Mouse (Mus musculus) brain, embryonic 14.5 days (tissue): ENCODE measurements around the gene Tmub1. TPM values are rescaled to one million over a fixed set of nuclear protein-coding genes. Genes with fewer than 3 reads are reported as not detected.
"Not testable (repeated sequence)": the region's sequence is repeated elsewhere in the genome, so short reads cannot be mapped to it uniquely, and the experiment has no call there.

ENCODE experiments used
- DNase-seq: peaks from one replicate; pipeline ENCODE4 v3.0.0-alpha.2; 2011; ENCODE audit warnings: low read depth
- CTCF ChIP-seq: fragments of 200-500 bp; IDR thresholded peaks from 2 replicates; pipeline ENCODE4 v1.5.1; 2012; ENCODE audit warnings: inconsistent platforms, mild to moderate bottlenecking, moderate library complexity, borderline replicate concordance; ENCODE audit not compliant: insufficient read depth, insufficient read length; ENCODE audit errors: extremely low read depth
- POLR2A ChIP-seq: fragments of 200-500 bp; IDR thresholded peaks from 2 replicates; pipeline ENCODE4 v1.6.1; 2012; ENCODE audit warnings: mild to moderate bottlenecking, inconsistent platforms, borderline replicate concordance; ENCODE audit not compliant: poor library complexity, insufficient read depth, insufficient read length, severe bottlenecking; ENCODE audit errors: extremely low read depth
- polyA plus RNA-seq: library from polyadenylated mRNA; depleted of rRNA; stranded (reverse); fragments of >200 nt; gene quantifications from 2 replicates; pipeline ENCODE4 v1.2.3, GENCODE M21; 2012

Gene Tmub1
- polyA plus RNA-seq, 1 experiment: 60.7 TPM

DNA sequence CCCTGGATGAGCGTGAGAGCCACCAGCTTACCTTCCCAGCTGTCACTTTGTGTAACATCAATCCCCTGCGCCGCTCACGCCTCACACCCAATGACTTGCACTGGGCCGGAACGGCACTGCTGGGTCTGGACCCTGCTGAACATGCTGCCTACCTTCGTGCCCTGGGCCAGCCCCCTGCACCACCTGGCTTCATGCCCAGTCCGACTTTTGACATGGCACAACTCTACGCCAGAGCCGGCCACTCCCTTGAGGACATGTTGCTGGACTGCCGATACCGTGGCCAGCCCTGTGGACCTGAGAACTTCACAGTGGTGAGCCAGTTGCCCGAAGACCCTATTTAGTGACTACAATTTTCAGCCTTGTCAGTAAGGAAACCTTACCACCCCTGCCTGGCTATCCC is 33.7 kb downstream of the Tmub1 start:
- no peak for TF ChIP-seq CTCF
- DNase-seq: no peak

DNA sequence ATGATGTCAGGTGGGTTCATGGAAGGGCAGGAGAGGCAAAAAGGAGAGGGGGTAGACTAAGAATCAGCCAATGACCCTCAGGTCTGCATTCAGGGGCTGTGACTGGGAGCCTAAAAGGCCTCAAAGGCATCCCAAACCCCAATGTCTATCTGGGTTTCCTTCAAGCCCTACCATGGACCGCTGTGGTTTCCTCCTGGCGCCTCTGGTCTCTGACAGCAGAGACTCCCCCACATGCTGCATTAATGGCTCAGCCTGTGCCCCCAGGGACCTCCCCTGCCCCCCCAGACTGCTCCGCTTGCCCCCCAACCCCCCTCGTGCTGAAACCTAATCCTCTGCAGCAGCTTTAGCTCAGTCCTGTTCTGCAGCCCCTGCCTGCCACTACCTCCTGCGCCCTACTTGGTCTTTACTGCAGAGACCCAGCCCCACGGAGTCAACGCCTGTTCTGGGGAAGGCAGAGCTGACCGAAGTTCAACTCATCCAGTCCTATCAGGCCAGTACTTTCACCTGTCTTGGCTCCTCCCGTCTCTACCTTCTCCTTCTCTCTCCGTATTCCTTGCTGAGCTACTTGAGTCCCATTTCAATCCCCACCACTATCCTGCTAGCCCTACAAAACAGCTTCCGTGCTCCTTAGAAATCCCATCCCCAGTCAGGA is 34.5 kb downstream of the Tmub1 start, which contains the start of gene Asic3:
Gene Asic3 (plus strand): TSS at position 351 of the 652 bp plus-strand sequence.
- TF ChIP-seq POLR2A (no peak), CTCF (no peak)
- DNase-seq: no peak

DNA sequence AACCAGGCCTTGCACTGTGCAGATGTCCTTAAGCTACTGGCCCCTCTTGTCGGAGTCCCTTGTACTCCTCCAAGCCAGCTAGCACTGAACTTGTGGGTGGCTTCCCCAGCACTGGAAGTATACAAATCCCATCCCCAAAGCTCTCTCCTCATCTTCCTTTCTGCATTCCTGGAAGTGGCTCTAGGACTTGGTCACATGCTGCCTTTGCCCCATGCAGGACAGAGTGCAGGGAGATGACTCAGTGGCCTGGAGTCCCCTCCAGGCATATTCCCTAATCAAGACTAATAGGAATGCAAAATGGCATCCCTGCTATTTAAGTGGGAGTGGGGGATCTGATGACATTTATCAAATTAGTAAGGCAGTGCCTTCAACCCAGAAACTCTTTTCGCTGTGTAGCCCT is 35.6 kb downstream of the Tmub1 start:
- DNase-seq: no peak
- TF ChIP-seq CTCF (no peak), POLR2A (no peak)

DNA sequence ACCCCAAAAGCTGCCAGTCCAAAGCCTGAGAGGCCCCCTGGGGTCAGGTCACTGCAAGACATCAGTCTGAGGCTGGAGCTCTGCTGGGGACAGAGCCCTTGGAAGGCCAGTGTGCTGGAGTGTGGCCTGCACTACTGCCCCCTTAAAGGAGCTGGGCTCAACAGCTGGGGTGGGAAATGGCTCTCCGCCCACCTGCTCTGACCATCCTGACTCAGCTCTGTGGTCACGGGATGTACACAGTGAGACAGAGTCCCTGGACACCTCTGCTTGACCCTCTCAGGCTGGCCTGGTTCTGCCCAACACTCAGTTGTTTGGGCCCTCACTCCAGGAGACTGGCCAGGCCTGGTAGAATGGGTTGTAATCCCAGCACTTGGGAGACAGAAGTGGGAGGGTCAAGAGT is 38.2 kb downstream of the Tmub1 start:
- DNase-seq: no peak
- no peak for TF ChIP-seq CTCF
- no peak for TF ChIP-seq POLR2A

DNA sequence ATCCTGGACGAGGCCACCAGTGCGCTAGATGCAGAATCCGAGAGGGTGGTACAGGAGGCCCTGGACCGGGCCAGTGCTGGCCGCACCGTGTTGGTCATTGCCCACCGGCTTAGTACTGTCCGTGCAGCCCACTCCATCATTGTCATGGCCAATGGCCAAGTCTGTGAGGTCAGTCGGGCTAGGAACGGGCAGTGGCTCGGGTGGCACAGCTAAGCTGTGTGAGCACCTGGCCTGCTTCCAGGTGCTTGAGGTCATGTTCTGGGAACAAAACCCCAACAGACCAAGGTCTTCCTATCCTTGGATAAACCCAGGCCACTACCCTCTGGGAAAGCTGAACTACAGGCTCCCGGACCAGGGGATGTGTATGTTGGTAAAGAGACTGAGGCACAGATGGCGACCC is 39.0 kb downstream of the Tmub1 start:
- no peak for TF ChIP-seq CTCF
- no peak for TF ChIP-seq POLR2A
- DNase-seq: no peak

DNA sequence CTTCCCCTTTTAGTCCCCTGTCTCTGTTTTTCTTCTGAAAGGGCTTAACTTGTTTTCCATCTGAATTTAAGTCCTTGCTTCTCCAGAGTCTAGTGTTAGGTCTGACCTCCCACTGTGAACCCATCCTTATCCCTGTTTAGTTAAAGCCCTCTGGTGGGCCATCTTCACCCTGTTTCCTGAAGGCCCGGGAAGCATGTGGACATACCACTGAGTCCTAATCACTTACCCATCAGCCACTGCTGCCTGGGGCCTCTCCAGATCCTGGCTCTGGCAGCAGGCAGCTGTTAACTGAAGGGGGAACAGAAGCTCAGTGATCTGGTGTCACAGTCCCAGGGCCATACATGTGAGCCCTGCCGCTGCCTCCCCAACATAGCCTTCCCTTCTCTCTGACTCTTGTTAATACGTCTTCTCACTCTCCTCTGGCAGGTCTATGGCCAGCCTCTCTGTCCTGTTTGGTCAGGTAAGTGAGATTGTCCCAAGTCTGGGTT is 42.2 kb downstream of the Tmub1 start:
- TF ChIP-seq POLR2A (no peak), CTCF (no peak)
- DNase-seq: no peak

DNA sequence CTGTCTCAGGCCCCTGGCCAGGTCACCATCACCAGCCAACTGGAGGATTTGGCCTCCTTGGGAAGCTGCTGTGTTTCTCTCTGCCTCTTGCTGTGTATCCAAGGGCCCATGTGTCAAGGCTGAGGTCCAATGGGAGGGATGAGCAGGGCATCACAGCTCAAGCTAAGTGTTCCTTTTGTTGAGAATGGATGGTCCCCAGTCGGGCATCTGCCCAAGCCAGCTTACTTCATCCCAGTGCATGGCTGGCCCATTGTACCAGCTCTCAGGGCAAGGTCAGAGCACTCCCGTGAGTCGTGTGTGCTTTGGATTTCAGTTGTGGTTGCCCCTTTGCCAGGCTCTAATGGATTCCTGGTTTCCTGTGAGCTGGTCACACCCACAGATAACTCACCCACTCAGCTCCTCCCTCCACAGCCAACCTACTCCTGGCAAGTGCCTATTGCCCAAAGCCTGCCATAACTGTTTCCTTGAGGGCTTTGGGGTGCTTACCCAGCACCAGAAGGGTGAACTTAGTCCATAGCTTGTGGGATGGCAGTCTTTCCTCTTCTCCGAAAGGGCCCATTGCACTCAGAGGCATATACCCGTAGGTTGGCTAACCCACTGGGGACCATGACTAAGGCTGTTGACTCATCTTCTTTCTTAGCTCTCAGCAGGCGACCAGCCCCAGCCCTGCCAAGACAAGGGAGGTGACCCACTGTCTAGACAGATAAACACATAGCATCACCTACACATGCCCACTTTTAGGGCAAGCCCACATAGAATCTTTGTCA is 42.9 kb downstream of the Tmub1 start:
- DNase-seq: no peak
- TF ChIP-seq CTCF (no peak), POLR2A (no peak)

DNA sequence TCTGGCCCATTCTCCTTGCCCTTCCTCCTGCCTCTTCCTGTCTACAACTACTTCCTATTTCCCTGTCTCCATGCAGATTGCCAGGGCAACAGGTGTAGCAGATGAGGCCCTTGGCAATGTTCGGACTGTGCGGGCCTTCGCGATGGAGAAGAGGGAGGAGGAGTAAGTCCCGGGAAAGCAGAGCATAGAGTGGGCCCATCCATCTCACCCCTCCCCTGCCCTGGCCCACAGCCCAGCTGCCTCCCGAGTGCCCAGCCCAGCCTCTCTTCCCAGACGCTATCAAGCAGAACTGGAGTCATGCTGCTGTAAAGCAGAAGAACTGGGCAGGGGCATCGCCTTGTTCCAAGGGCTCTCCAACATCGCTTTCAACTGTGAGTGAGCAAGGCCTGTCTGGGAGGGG is 45.7 kb downstream of the Tmub1 start:
- DNase-seq: peak; percentile 40
- TF ChIP-seq CTCF: no peak
- TF ChIP-seq POLR2A: no peak

DNA sequence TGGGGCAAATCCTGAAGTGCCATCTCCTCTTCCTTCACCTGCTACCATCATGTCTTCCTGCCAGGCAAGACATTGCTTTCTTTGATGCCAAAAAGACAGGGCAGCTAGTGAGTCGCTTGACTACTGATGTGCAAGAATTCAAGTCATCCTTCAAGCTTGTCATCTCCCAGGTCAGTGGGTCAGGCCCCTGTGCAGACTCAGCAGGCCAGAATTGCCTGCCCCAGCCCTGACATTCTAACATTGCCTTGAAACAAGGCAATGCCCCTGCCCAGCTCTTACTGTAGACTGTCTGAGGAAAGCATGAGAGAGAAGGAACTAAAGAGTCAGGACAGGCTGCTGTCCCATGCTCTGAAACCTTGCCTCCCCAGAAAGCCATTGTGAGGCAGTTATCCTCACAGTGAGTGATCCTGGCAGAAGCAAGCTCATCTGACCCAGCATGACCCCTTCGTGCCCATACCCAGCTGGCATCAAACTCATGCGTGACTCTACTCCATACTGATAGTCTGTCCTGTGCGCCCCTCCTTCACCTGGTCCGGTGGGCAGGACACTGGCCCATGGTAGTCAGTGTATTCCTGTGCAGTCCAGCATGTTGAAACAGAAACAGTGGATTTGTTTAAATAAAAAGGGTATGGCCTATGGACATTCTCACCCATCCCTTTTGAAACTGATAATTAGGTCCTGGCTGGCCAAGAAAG is 46.6 kb downstream of the Tmub1 start:
- TF ChIP-seq POLR2A (no peak), CTCF (no peak)
- no peak for DNase-seq

DNA sequence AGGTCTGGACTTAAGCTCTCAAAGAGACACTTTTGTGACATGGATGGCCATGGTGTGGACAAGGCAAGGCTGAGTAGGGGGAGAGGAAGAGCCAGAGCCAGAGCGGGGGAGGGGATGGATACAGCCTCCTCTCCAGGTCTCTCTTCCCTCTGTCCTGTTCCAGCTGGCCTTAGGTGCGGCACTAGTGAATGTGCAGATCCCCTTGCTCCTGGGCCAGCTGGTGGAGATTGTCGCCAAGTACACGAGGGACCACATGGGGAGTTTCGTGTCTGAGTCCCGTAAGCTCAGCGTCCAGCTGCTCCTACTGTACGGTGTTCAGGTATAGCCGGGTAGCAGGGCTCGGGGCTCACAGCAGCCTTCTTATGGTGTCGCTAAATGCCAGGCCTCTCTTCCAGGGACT is 47.3 kb downstream of the Tmub1 start:
- TF ChIP-seq POLR2A: no peak
- no peak for TF ChIP-seq CTCF
- no peak for DNase-seq

DNA sequence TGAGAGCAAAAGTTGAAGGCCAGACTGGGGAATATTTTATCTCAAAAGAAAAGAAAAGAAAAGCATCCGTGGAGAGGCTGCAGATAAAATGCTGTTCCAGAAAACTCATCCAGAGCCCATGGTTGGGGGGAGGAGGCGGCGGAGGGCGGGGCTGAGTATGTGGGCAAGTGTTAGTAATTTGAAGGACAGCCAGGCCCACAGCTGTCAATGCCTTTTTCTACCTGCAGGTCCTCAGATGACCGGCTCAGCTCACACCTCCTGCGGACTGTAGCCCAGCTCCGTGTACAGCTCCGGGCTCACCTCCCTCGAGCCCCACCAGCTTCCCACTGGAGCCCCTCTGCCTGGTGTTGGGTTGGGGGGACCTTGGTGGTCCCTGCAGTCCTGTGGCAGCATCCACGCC is 48.0 kb downstream of the Tmub1 start:
- no peak for DNase-seq

DNA sequence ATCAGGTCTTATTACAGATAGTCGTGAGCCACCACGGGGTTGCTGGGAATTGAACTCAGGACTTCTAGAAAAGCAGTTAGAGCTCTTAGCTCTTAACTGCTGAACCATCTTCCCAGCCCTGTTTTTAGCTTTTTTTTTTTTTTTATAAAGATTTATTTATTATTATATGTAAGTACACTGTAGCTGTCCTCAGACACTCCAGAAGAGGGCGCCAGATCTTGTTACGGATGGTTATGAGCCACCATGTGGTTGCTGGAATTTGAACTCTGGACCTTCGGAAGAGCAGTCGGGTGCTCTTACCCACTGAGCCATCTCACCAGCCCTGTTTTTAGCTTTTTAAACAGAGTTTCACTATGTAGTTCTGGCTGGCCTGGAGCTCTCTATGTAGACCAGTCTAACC is 51.4 kb downstream of the Tmub1 start:
- not testable (repeated sequence) for DNase-seq

More for the DNA sequence above, 48.0 kb downstream of the Tmub1 start:
- TF ChIP-seq POLR2A (no peak), CTCF (no peak)
